Mouse (Mus musculus): ENCODE measurements around the gene Zfp2. TPM values are rescaled to one million over a fixed set of nuclear protein-coding genes. Genes with fewer than 3 reads are reported as not detected.
A peak's percentile ranks its signal among the peaks of the same experiment; 100 is the strongest.

The Zfp2 gene
- total RNA-seq (2017), result 5.6 and 5.9 TPM in 2 replicates

DNA sequence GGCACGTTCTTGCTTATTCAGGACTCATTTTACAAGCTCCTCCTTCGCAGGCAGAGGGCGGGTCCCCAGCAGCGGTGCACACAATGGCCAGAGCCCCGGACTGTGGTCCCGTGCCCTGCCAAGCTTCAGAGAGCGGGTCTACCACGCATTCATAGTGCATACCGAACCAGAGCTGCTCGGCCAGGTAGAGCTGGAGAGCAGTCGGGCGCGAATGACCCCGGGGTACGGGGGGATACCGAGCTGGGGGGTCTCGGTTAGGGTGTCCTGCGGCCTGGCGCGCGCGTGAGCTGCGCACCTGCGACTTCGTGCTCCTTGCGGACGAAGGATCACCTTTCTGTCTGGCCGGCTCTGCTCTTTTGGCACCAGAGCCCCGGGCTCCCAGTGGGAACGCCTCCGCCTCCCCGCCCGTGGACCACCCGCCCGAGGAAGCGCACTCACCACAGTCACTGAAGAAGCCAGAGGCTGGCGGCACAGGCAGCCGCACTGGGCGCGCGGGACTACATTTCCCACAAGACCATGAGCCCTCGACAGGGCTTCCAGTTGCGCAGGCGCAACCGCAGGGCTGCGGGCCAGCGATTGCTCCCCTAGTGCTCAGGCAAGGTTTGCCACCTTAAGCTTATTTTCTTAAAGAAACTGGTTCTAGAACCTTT is at the start of gene Zfp2:
Gene Zfp2 (minus strand): TSS at position 495 of the 650 bp plus-strand sequence.
- peak; percentile 99 for ATAC-seq (replicated peaks; ENCODE audit: low read depth, poor library complexity, severe bottlenecking)

DNA sequence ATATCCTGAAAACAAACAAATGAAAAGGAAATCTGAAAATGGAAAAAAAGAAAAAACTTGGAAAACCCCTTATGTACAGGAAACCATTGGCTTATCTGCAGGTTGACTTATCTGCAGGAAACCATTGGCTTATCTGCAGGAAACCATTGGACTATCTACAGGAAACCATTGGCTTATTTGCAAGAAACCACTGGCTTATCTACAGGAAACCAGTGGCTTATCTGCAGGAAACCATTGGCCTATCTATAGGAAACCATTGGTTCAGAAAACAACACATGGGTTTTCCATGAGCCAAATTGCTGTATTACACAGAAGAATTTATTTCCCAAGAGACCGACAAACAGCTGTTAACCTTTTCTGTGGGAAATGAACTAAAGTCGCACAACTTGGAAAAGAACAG is 48.9 kb upstream of the Zfp2 start:
- ATAC-seq (replicated peaks; ENCODE audit: low read depth, poor library complexity, severe bottlenecking), result 0 out of 2 replicates have a peak, but pooled peaks have one; percentile 18

DNA sequence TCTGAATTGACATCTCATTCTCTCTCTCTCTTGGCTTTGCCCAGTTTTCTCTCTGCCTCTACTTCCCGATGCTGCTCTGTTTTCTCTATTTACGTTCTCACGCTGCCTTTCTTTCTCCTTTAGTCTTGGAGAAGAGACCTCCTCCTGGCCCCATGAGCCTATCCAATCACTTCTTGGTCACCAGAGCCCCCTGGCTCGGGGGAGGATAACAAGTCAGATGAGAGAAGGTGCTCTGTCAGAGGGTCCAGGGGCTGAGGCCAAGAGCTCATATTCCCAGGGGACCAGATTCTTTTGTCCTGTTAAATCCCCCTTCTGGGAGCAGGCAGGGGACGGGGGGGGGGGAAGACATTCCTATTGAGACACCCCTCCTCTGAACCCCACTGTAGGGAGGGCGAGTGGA is 37.7 kb upstream of the Zfp2 start, which contains the start of gene Prop1:
Gene Prop1 (minus strand): TSS at position 101 of the 400 bp plus-strand sequence.
- ATAC-seq (replicated peaks; ENCODE audit: low read depth, poor library complexity, severe bottlenecking), result no peak

DNA sequence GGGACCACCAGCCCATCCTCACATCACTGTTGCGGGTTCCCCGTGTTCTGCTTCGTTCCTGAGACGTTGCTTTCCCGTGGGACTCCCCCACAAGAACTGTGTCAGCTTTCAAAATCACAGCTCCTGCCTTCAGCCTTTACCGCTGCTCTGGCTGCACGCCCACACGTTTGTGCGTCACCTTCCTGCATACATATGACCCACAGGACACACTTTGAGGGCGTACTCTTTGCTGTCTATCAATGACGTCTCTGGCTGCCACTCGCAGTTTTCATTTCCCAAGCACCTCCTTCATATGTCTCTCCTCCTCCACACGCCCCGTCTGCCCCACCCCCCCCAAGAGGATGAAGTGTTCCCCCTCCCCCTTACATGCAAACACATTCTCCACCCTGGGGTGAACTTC is 36.3 kb upstream of the Zfp2 start:
- no peak for ATAC-seq (replicated peaks; ENCODE audit: low read depth, poor library complexity, severe bottlenecking)

DNA sequence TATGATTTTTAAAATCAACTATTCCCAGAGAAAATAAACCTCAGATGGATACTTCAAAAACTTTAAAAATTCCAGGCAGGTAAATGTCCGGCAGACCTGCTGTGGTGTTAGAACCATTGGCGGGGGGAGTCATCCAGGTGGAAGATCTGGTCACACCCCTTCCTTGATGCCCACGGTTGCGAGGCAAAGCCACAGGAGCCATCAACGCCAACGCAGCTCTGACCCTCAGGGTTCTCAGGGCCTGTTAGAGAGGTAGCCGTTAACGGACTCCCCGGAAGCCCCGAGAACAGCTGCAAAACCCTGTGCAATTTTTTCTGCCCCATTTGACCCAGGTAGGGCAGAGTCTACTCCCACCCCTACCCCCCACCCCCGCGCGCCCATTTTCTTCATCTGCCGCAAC is 27.5 kb upstream of the Zfp2 start, which contains the start of gene 4933414I15Rik:
Gene 4933414I15Rik (minus strand): TSS at position 260 of the 400 bp plus-strand sequence.
- ATAC-seq (replicated peaks; ENCODE audit: low read depth, poor library complexity, severe bottlenecking), result no peak

DNA sequence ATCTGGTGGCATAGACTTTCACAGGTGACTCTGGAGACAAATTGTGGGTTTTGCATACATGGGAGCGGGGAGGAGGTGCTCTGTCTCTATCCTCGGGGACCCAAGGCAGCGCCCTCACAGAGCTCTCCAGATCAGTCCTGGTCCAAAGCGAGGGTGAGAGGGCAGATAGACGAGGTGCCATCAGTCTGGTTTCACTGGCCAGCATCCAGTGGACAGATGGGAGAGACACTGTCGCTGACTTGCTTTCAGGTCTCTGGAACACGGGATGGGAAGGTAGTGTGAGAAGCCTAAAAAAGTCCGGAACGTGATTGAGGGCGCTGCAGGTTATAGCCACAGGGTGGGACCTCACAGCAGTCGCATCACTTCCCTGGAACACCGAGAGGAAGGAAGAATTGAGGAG is 26.4 kb upstream of the Zfp2 start:
- ATAC-seq (replicated peaks; ENCODE audit: low read depth, poor library complexity, severe bottlenecking), result no peak

DNA sequence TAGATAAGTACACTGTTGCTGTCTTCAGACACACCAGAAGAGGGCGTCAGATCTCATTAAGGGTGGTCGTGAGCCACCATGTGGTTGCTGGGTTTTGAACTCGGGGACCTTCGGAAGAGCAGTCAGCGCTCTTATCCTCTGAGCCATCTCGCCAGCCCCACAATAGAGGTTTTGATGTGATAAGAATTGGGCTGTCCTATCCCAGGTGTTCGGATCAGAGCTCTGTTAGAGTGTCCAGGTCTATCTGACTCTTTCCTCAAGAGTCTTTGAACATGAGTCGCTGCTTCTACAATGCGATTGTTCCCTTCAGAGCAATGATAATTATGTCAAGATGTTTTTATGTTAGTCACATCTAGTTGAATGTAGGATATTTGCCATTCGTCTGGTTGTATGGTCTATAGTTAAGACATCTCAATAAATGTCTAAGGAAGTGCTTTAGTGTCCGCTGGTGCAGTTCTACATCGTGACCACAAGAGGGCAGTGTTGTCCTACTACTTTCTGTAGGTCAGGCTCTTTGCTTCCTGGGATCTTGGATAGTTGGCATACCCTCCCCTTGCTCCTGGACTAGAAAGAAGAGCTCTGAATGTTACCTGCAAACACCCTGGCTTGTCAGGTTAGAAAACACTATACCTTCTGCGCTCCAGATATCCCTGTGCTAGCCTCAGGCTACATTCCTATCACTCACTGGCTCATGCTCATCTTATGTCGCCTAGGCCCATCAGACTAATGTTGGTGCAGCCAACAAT is 23.8 kb upstream of the Zfp2 start:
- ATAC-seq (replicated peaks; ENCODE audit: low read depth, poor library complexity, severe bottlenecking), result peak; percentile 88

DNA sequence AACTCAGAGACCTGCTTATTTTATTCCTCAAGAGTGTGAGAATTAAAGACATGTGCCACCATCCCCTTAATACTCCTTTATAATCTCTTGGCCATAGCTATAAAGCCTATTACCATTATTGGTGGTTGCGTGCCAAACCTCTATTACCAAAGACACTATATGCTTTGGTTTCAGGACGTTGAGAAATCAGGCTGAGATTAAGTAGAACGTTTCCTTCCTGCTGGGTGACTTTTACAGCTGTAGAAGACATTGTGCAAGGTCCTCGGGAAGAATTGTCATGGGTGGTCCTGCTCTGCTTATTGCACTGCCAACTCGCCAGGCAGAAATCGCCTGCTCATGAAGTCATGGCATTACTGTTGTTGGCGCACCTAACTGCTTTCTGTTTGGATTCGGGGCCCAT is 22.5 kb upstream of the Zfp2 start:
- ATAC-seq (replicated peaks; ENCODE audit: low read depth, poor library complexity, severe bottlenecking), result no peak

DNA sequence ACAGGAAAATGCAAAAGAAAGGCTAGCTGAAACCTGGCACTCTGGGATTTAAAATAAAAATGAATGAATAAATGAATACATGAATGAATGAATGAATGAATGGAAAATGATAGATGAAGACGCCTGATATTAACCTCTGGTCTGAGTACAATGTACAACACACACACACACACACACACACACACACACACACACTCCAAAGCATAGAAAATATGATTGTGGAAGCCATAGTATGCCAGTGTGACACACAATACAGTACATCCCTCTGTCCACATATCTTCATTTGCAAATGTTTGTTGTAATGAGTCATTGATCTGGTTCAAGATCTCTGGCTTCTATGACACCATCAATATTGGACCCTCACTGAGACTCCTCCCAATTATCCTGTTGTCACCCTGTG is 16.1 kb upstream of the Zfp2 start:
- ATAC-seq (replicated peaks; ENCODE audit: low read depth, poor library complexity, severe bottlenecking), result no peak

DNA sequence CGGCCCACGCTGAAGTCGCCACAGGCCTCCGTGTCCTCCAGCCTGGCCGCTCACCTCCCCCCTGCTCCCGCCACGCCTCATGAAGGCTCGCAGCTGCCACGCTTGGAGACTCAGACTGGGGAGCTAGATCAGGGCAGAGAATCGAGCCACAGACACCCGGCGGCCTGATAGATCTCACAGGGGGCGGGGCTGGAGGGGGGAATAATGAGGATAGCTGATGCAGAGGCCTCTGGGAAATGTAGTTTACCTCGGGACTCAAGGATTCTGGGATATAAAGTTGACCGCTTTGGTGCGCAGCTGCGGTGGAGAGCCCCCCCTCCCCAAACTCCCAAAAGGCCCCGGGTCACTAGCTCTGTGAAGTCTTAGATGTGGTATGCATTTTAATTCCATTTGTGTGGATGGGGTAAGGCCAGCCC is 15.5 kb upstream of the Zfp2 start, which contains the start of gene Zfp354b:
Gene Zfp354b (minus strand): TSS at position 183 of the 416 bp plus-strand sequence.
- ATAC-seq (replicated peaks; ENCODE audit: low read depth, poor library complexity, severe bottlenecking), result peak; percentile 95

DNA sequence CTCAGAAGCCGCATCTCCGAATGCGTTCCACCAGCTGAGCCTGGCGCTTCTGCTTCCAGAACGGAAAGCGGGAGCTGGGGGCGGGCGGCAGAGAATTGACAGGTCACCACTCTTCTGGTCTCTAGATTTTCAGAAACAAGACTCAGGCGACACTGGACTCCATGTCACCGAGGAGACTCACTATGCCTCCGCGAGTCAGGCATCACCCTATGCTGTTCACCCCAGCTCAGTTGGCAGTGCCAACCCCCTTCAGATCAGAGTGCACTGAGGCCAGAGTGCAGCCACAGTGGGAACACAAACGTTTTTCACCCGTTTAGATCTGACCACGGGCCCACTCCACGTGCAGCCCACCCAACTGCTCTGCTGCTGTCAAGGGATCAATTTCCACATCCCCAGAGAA is 15.1 kb upstream of the Zfp2 start:
- peak; percentile 33 for ATAC-seq (replicated peaks; ENCODE audit: low read depth, poor library complexity, severe bottlenecking)

DNA sequence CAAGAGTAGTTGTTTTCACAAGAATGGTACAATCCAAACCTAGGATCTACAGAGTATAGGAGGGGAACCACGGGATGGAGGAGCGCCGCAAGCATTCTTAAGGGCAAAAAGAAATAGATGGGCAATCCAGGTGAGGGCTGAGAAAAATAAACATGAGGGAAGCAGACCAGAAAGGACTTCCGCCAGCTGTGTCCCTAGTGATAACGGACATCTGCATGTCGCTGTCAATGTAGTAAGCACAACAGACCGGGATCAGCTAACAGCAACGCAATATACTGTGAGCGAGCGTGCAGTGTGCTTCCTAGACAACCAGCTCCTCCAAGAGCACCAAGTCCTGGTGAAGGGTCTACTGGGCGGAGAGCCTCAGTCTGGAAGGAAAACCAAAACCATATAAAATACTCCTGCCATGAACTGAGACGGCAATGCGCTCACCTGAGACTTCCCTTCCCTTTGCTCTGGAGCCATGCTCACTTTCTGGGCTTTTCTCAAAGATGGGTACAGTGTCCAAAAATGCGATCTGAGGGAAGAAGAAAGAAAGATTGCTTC is 14.6 kb upstream of the Zfp2 start:
- peak; percentile 17; the same call in 1 of the 2 replicates for ATAC-seq (replicated peaks; ENCODE audit: low read depth, poor library complexity, severe bottlenecking)

DNA sequence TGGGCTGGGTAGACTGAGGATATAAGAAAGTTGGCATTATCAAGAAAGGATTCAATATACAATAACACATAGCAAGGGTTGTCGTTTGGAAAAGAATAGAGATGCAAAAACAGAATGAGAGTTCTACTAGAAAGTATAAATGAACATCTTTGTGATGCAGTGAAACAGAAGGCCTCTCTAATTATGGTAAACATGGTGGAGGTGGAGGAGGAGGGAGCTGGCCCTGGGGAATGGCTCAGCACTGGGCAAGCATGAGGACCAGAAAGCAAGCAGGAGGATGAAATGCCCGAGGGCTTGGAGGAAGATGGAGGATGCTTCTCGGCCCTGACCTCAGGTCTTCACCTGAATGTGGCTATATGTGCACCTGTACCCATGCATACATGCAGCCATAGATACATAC is 1.5 kb downstream of the Zfp2 start:
- ATAC-seq (replicated peaks; ENCODE audit: low read depth, poor library complexity, severe bottlenecking), result no peak

DNA sequence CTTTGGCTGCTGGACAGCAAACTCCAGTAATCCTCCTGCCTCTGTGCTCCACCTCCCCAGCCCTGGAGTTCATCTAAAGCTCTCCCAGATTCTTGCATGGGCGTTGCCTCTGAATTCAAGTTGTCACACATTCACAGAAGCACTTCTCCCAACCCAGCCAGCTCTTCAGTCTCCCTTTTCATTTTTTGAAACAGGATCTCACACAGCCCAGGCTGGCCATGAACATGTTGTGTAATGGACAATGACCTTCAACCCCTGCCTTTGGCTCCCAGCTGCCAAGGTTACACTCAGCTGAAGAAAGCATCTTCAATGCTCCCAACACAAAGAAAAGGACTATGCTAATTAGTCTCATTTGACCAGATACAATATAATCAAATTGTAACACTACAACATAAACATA is 2.7 kb downstream of the Zfp2 start:
- no peak for ATAC-seq (replicated peaks; ENCODE audit: low read depth, poor library complexity, severe bottlenecking)

DNA sequence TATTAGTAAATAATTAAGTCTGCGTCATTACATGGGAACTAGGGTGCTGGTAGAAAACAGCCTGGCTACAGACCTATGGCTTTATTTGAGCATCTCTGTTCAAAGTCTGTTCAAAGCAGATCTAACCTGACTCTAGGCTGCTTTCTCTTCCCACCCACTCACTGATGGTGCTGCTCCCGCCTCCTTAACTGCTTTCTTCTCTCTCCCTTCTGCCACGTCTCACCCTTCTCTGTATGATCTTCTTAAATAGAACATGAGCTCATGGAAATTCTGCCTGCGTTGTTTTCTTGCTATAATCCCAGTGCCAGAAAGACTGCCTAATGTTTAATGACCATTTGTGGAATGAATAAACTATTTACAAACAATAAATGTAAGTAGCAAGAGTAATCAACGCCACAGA is 7.8 kb downstream of the Zfp2 start:
- no peak for ATAC-seq (replicated peaks; ENCODE audit: low read depth, poor library complexity, severe bottlenecking)

DNA sequence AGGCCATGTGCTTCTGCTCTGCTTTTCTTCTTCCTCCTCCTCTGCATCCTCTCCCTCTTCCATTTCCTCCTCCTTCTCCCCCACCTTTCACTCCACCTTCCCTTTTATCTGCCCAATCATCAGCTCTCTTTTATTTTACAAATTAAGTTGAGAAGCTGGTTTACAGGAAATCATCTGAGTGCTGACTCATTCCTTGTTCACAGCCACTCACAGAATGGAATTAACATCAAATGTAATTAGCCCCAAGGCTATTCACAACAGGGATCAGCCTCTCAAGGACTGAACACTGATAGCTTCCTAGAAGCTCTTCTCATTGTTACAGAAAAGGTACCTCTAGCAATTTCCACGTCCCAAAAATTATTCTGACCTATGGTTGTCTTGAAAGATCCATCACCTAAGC is 18.6 kb downstream of the Zfp2 start:
- no peak for ATAC-seq (replicated peaks; ENCODE audit: low read depth, poor library complexity, severe bottlenecking)

DNA sequence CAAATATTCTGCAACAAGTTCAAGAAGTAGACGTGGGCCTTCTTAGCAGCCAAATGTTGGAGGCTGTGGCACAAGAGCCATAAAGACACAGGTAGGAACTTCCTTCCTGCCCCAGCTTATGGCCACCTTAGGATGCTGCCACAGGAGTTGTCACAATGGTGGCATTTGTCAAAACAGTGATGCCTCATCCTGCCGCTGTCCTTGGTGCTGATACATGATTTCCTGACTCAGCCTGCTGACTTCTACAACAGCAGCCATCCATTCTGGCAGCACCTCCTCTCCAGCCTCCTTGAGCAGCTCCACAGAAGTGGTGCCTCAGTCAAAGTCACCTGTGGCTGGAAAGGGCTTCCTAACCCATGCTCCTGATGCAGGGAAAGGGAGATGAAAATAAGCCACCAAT is 23.5 kb downstream of the Zfp2 start:
- ATAC-seq (replicated peaks; ENCODE audit: low read depth, poor library complexity, severe bottlenecking), result 0 out of 2 replicates have a peak, but pooled peaks have one; percentile 36

DNA sequence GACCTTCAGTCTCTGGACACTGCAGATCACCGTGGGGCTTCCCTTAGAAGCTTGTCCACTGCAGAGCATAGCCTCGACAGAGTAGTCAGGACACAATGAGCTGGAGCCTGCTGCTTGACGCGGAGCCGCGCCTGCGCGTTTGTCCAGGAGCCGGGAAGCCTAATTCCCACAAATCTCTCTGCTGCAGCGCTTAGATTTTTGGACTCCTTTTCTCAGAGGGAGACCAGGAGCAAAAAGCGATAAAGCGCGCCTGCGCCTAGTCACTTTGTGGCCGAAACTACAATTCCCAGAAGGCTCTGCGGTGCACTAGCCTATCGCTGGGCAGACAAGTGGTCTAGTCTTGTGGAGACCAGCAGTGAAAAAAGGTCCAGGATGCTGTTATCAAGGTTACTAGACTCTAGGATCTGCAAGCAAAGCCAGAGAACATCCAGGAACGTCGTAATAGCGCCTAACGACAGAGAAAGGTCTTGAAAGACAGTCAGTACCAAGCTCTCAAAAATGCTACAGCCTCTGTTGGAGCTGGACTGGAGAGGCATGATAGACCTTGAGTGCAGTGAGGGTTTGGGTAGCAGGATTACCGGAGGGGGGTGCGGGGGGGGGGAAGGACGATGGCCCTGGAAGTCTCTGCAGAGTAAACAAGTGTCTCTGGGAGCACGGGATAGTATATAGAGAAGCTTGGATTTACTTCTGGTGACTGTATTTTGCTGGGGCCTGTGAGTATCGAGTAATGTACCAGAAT is 28.4 kb downstream of the Zfp2 start, which contains the start of gene Zfp454:
Gene Zfp454 (minus strand): TSS at position 262 of the 739 bp plus-strand sequence.
- ATAC-seq (replicated peaks; ENCODE audit: low read depth, poor library complexity, severe bottlenecking), result 0 out of 2 replicates have a peak, but pooled peaks have one; percentile 25

DNA sequence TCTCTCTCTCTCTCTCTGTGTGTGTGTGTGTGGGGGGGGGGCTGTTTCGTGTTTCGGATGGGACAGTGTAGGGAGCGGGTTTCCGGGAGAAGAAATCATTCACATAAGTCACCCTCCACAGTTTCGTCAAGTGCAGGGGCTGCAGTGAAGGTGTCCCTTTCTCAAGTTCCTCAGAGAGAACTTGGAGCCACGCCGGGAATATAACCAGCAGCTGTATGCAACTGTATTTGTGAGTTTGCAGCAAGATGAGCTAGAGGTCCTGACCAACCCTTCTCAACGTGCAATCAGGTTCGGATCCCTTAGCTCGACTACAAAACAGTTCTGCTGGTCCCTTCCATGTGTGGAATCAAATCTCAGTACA is 29.1 kb downstream of the Zfp2 start:
- no peak for ATAC-seq (replicated peaks; ENCODE audit: low read depth, poor library complexity, severe bottlenecking)

DNA sequence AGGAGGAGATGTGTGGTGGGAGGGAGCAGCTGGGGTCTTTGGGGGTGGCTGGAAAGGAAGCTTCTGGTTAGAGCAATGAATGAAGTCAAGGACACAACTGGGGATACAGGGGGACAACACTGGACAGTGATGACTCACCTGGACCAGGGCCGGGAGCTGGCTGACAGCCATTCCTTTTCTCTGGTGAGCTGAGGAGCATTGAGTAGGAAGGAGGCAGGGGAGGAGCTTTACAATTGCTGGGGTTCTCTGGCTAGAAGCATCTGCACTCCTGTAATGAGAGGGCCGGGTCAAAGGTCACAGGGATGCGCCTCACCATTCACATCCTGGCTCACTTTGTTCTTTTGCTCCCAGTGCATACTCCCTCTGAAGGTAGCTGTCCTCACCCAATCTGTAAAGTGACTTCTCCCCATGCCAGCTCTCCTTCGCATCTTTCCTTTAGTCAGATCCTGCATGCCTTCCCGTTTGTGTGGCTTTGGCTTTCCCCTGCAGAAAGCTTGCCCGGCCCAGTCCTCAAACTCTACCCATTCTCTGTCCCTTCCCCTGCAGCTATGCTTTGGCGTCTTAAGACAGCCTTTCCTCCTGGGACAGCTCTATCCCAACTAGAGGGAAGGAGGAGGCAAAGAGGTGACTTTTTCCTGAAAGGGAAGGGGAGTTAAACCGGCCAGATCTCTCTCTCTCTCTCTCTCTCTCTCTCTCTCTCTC is 29.6 kb downstream of the Zfp2 start:
- no peak for ATAC-seq (replicated peaks; ENCODE audit: low read depth, poor library complexity, severe bottlenecking)
